Mouse (Mus musculus) frontal cortex, adult (tissue): Measurements from ENCODE around the gene Rbpjl.

Experiments used
- ATAC-seq: cut with Nextera tagmentation; 2 replicates; pipeline ENCODE4 v1.9.2; 2017; ENCODE audit warnings: mild to moderate bottlenecking, moderate library complexity, mixed read lengths; ENCODE audit not compliant: low TSS enrichment

The Rbpjl gene

GRCm38 (mm10) chr2:164402906-164403305, at the start of gene Rbpjl:
Gene Rbpjl, plus strand, starts transcription at chr2:164403141.
- ATAC-seq, result peak; percentile 83; the same call in 1 of the 2 replicates

- ATAC-seq, result no peak
Observed at GRCm38 (mm10) chr2:164353356-164353755, 49.6 kb upstream of the Rbpjl start.

GRCm38 (mm10) chr2:164356177-164356967, 46.6 kb upstream of the Rbpjl start:
- no peak for ATAC-seq

- no peak for ATAC-seq
Observed at GRCm38 (mm10) chr2:164358373-164358772, 44.6 kb upstream of the Rbpjl start.

GRCm38 (mm10) chr2:164359031-164359430, 43.9 kb upstream of the Rbpjl start:
- ATAC-seq, result no peak

- ATAC-seq, result no peak
Observed at GRCm38 (mm10) chr2:164359668-164360067, 43.3 kb upstream of the Rbpjl start.

GRCm38 (mm10) chr2:164360974-164361657, 41.8 kb upstream of the Rbpjl start:
- no peak for ATAC-seq

GRCm38 (mm10) chr2:164366947-164367346, 36.0 kb upstream of the Rbpjl start:
- no peak for ATAC-seq

GRCm38 (mm10) chr2:164368620-164369105, 34.3 kb upstream of the Rbpjl start:
- ATAC-seq, result no peak

- no peak for ATAC-seq
Observed at GRCm38 (mm10) chr2:164371371-164371770, 31.6 kb upstream of the Rbpjl start.

- no peak for ATAC-seq
Observed at GRCm38 (mm10) chr2:164372408-164373053, 30.4 kb upstream of the Rbpjl start.

GRCm38 (mm10) chr2:164373187-164373586, 29.8 kb upstream of the Rbpjl start:
- no peak for ATAC-seq

- ATAC-seq, result no peak
Observed at GRCm38 (mm10) chr2:164377478-164378426, 25.2 kb upstream of the Rbpjl start.

- no peak for ATAC-seq
Observed at GRCm38 (mm10) chr2:164381726-164382125, 21.2 kb upstream of the Rbpjl start.

- no peak for ATAC-seq
Observed at GRCm38 (mm10) chr2:164382971-164383370, 20.0 kb upstream of the Rbpjl start.

GRCm38 (mm10) chr2:164383656-164384399, 19.1 kb upstream of the Rbpjl start:
- no peak for ATAC-seq

- ATAC-seq, result peak; percentile 28; the same call in 1 of the 2 replicates
Observed at GRCm38 (mm10) chr2:164385927-164386763, 16.8 kb upstream of the Rbpjl start.

GRCm38 (mm10) chr2:164386953-164387352, 16.0 kb upstream of the Rbpjl start:
- ATAC-seq, result no peak

- peak; percentile 44; the same call in 1 of the 2 replicates for ATAC-seq
Observed at GRCm38 (mm10) chr2:164389020-164389419, 13.9 kb upstream of the Rbpjl start, which contains the start of gene Slpi. Gene Slpi, minus strand, starts transcription at chr2:164389095.
